Mouse (Mus musculus): Measurements from ENCODE around the gene Omg.

DNA sequence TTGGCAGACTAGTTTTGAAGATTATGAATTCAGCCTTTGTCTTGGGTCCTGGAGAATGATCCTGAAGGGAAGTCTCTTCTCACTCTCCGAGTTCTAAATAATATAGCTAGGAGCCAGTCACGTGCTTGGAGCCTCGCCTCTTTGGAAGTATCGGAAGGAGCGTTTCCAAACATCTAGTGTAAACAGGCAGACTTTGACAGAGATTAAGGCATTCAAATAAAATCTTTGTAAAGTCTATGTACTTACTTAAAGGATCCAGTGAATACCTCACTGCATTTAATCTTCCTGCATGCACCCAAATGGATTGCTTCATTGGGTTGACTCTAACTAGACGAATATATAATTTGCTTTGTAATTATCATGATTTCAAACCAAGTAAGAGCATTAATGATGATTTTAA, 20.5 kb downstream of the Omg start:
- no peak for TF ChIP-seq CTCF (IDR thresholded peaks at IDR 0.05; ENCODE audit: extremely low read depth, insufficient read depth, low read length)
- TF ChIP-seq POLR2A (IDR thresholded peaks at IDR 0.05; ENCODE audit: extremely low read depth, insufficient read depth, low read length): no peak

Measured in cortical plate, adult 2 months (tissue).